Mouse (Mus musculus): ENCODE data around the gene Wnt5a.

The Wnt5a gene

DNA sequence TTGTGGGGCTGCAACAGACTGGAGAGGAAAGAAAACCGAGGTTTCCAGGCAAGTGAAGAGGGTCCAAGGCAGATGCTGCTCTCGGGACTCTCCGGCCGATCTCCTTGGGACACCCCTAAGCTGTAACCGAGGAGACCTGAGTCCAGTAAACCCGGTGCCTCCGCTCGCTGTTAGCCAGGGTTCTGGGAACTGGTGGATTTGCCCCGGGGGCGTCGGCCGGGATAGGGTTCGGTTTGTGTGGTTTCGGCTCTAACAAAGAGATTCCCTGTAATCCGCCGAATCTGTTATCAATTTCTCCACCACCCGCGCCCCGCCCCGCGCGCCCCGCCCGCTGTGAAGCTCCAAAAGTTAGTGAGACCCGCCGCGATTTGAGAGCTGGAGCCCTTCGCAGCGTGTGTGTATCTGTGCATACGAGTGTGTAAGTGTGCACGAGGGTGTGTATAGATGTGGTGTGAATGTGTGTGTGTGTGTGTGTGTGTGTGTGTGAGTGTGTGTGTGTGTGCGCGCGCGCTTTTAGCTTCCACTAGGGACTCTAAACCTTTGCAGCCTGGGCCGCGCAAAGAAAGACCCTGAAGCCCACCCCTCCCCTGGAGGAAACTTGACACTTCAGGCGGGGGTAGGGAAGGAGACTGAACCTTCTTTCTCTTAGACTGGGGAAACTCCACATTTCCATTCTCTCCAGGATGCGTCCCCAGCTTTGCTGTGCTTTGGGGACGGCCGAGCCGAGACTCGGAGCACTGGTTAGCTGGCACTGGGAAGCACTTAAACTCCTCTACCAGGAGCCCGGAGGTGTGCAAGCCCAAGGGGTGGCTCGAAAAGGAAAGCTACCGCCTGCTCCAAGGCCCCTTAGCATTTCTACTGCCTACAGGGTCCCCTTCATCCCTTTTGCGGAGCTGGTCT, 5.1 kb downstream of the Wnt5a start:
- peak; percentile 62 for DNase-seq (ENCODE audit: low spot score)

DNA sequence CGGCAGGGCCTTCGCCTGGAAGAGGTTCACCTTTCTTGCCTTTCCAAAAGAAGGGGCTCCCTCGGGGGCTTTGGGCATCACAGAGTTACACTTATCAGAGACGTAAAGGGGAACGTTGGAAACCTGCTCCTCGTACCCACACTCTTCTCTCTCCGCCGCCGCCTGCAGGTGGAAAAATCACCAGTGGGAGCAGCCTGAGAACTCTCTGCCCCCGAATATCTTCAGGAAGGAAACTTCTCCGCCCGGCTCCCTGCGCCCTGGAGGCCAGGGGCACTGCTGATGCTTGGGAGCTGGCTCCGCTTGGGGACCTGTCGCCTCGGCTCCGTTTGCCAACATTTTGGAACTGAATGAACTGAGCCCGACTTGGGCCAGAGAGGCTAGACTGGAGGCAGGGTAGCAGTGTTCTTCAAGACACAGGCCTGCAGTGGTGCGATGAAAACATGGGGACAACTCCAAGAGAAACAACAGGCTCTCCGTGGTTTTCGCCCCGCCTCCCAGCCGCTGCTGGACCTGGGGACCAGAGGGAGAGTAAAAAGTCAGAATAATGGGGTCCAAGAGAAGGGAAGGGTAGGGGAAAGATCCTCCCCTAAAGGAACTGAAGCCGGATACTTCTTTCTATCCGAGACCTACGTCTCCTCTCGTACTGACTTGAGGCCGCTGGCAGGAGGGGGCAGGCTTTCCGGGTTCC, 5.9 kb downstream of the Wnt5a start:
- peak; percentile 66 for DNase-seq (ENCODE audit: low spot score)

DNA sequence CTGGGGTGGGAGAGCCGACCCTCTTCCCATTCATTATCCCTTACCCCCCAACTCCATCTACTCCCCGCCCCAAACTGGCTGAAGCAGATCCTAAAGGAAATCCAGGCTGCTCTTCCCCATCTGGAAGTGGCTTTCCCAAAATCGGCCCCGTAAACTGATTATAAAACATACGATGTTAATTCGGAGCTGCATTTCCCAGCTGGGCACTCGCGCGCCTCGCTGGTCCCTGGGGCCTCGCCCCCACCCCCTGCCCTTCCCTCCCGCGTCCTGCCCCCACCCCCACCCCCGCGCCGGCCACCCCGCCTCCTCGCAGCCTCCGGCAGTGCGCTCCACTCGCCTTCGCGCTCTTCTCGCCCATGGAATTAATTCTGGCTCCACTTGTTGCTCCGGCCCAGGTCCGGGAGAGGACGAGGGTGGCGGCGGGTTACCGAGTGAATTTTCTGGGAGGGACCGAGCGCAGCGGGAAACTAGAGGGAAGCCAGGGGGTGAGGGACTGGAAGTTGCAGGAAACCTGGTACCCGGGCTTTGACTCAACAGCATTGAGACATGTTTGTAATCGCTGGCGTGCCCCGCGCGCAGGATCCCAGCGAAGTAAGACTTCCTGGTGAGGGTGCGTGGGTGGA, 6.6 kb downstream of the Wnt5a start:
- peak; percentile 54 for DNase-seq (ENCODE audit: low spot score)

DNA sequence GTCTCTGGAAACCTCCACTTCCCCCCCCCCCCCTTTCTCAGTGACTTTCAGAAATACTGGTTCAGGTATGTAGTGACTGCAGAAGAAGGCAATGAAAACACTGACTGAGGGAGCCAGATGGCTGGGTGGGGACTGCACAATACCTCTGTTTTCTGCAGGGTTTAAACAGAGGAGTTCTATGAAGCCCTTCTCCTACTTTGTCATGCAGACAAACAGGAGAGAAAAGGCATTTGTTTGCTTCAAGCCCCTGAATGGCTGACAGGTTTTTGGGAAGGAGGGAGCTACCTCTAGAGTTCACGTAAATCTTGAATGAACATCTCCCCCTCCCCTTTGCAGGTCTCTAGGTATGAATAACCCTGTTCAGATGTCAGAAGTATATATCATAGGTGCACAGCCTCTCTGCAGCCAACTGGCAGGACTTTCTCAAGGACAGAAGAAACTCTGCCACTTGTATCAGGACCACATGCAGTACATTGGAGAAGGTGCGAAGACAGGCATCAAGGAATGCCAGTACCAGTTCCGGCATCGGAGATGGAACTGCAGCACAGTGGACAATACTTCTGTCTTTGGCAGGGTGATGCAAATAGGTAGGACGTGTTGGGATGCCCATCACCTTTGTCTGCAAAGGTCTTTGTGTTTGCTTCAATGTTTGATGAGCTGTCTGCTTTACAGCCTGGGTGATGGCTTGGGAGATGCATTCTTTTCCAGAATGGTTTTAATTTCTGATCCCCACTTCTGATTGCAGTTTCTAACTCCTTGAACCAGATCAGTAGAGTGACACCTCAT, 8.4 kb downstream of the Wnt5a start:
- no peak for DNase-seq (ENCODE audit: low spot score)

DNA sequence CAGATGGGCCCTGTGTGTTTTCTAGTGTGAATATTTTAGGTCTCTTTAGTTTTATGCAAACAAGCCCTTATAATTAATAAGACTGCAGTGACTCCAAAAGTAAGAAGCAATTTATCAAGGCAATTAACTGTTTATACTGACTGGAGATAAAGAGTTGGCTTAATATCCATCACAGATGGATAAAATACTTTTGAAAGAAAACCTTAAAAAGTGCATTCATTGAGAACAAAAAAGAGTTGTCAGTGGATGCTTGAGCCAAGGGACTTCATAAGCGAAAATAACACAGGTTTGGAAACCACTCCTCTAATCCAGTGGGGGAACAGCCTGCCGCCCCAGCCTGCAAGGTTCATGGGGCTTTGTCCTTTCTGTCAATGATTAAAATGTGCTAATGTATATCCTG, 9.6 kb downstream of the Wnt5a start:
- DNase-seq (ENCODE audit: low spot score) = no peak

DNA sequence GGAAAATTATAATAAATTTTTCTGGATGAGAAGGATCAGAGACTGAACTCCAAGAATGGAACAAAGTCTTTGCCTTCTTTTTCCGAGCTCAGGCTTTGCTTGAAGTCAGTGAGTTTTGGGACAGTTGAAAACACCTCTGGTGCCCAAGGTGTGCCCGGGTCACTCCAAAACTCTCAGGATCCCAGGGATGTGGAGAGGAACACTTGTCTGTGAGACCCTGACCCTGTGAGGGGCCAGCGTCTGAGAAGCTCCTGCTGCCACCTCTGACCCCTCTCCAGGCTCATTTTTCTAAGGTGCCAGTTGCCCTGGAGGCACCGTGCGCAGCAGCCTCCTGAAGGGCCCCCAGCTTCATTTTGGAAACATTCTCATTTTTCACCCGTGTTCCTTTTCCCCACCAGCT, 10.8 kb downstream of the Wnt5a start:
- DNase-seq (ENCODE audit: low spot score) = peak; percentile 32

DNA sequence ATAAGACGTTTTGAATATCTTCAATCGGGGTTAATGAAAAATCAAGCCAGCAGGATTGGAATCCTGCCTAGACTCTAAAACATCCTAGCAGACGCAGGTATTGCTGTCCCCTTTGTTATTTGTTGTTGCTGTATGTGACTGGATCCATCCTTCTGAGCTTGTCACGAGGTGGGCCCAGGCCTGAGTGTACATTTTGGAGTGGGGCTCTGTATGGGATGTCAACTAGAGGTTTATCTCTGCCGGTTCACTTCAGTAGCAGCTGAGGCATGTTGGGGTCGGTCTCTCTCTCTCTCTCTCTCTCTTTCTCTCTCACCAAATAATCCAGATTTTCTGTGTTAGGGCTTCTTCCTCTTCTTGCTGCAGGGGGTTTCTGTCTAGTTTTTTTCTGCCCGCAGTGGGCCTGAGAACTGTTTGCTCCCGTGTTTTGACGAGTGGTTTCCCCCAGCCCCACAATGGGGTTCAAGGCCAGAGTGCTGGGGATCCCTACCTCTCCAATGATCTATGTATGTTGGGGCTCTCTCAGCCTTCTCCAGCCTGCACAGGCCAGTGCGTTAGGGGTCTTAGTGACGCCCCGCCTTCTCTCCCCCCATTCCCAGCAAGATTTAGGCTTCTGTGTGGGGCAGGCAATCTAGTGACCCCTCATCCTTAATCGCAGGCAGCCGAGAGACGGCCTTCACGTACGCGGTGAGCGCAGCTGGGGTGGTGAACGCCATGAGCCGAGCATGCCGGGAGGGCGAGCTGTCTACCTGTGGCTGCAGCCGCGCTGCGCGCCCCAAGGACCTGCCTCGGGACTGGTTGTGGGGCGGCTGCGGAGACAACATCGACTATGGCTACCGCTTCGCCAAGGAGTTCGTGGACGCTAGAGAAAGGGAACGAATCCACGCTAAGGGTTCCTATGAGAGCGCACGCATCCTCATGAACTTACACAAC, 13.3 kb downstream of the Wnt5a start:
- no peak for DNase-seq (ENCODE audit: low spot score)

DNA sequence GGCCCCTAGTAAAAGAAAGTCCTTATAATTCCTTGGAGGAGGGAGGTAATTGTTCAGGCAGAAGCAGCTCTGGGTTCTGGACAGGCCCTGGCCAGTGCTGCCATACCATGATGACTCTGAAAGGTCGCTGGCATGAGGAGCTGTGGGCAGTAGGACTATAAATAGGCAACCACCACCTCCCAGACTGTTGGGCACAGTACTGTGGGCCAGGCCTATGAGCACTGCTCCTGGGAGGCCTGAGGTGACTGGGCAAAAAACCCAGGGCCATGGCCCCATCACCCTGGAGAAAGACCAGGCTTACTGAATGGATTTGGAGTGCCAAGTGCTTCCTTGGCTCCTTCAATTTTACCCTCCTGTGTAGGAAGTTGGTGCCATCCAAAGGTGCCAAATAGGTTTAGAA, 16.6 kb downstream of the Wnt5a start:
- no peak for DNase-seq (ENCODE audit: low spot score)

DNA sequence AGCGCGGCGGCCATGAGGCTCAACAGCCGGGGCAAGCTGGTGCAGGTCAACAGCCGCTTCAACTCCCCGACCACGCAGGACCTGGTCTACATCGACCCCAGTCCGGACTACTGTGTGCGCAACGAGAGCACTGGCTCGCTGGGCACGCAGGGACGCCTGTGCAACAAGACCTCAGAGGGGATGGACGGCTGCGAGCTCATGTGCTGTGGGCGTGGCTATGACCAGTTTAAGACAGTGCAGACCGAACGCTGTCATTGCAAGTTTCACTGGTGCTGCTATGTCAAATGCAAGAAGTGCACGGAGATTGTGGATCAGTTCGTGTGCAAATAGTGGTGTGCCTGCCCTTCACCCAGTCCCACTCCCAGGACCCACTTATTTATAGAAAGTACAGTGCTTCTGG, 18.1 kb downstream of the Wnt5a start:
- peak; percentile 49 for DNase-seq (ENCODE audit: low spot score)

DNA sequence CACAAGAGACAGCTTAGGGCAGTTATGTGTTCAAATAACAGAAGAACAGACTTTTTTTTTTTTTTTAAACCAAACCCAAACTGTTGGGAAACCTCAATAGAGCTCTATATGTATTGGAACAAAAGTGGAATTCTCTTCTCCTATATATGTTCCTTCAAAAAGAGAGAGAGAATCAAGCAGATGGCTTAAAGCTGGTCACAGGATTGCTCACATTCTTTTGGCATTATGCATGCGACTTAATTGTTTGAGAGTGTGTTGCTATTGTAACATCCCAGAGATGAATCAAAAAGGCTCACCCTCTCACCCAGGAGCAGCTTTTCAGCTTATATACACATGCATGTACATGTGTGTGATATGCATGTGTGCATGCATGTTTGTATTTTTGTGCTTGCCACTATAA, 21.0 kb downstream of the Wnt5a start:
- no peak for DNase-seq (ENCODE audit: low spot score)

DNA sequence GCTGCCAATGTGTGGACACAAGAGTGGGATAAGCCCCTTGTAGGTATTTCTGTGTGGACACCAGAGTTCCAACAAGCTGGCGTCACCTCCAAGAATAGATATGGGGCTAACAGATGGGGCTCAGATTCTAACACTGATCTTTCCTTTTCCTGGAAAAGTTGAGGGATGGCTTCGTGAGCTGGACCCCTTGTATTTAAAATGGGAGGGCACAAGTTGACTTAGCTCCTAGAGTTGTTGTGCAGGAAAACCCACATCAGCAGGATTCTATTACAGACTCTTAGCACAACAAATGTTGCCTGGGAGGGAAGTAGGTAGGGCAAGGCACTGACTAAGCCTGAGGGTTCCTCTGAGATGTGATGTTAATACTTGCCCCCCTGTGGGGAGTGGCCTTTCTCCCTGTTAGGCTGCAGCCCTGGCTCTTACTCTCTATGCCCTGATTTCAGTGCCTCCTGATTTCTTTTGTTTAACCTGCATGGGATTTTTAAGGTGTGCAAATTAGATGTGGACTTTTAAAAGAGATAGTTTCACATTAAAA, 23.7 kb downstream of the Wnt5a start:
- no peak for DNase-seq (ENCODE audit: low spot score)

DNA sequence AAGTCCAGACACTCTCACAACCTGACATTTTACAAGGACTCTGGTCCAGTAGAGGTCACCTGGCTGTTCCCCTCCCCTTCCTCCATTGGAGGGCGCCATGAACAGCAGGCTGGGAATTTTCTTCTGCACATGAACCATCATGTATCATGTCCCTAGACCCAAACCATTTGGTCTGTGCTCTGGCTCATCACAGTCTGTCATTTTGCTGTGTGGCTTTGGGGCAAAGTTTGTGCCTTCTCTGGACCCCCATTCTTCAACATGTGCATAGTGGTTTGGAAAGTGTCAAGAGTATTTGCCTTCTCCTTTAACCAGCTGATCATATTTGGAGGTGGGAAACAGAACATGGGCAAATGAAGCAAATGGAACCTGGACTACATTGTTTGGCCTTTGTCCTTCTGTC, 27.0 kb downstream of the Wnt5a start:
- no peak for DNase-seq (ENCODE audit: low spot score)

DNA sequence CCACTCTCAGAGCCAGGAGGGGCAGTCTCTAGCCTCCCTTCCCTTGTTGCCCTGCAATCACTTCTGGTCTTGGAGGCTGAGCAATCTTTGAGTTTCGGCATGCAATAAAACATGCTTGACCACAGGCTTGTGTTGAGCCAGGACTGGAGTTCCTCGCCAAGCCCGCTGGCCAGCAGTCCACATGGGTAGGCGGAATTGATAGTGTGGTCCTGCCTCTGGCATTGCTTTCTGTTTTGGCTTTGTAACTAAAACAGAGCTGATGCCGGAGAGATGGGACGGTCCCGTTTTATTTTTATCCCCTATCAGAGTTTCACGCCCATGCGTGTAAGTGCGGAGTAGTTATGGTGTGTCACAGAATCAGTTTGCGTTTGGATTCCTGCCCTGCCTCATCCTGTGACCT, 28.4 kb downstream of the Wnt5a start:
- DNase-seq (ENCODE audit: low spot score) = no peak

DNA sequence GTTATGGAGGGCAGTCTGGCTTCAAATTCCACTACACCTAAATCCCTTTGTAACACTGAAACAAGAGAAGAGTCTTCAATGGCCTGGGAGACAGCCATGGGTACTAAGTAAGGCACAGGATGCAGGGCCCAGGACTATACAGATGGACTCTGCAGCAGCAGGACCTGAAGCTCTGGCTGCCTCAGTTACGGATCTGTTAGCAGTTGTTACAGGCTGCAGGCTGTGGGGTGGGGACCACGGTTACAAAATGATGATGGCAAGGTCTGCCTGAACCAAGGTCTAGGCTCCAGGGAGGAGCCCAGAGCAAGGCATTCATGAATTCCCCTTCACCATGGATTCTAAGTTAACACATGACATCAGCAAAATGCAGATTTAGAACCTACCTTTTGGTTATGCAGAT, 29.3 kb downstream of the Wnt5a start:
- DNase-seq (ENCODE audit: low spot score) = no peak

DNA sequence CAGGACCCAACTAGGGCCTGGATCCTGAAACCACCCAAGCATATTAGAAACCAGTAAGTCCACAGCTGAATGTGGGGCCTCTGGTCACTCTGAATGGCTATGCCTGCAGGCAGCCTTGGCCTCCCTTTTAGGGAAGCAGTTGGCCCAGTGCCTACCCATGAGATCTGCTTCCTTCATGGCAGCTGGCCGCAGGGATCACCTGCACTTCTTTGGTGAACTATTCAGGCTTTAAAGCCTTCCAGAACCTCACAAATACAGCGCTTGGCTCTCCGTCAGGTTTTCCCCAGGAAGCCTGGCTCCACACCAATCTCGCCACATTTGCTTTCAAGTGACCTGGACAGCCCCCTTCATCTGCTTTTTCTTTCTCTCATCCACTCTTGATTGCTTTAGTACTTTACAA, 31.3 kb downstream of the Wnt5a start:
- no peak for DNase-seq (ENCODE audit: low spot score)

DNA sequence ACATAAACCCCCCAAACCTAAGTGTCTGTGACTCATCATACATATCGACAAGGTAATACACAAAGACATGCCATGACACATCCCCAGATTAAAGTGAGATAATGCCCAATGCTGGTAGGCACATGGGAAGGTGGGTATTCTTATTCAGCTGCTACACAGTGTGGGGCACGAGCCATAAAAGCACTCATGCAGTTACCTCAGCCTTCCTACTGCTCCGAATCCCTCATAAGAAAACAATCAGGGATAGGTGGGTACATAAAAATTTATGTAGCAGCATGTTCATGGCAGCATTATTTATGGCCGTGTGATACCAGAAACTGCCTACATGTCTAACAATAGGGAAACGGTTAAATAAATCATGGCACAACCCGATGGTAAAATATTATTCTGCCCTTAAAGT, 35.0 kb downstream of the Wnt5a start:
- DNase-seq (ENCODE audit: low spot score) = no peak

DNA sequence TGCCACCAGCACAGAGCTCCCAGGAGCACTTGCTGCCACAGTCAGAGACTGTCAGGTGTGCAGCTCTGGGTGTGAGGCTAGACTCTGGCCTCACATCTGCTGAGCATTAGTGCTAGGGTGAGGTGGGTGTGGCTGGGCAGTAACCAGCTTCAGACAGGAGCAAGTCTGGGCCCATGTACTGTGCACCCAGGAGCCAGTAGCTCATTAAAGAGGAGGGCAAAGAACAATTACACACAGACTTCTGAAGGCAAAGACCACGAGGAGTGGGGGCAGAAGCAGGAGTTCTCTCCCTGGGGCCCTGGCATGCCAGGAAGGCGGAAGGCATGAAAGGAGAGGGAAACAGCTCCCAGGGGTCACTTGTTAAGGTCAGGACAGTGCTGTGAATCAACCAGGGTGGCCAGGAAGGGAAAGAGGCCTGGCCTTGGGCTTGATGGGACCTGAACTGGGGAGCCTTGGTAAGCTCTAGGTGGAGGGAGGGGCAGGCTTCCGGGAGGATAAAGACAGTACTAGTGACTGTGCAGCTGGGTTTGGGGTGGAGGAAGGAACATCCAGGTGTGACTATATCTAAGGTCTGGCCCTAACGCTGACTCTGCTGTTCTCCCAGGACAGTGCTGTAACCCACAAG, 37.7 kb downstream of the Wnt5a start:
- no peak for DNase-seq (ENCODE audit: low spot score)

DNA sequence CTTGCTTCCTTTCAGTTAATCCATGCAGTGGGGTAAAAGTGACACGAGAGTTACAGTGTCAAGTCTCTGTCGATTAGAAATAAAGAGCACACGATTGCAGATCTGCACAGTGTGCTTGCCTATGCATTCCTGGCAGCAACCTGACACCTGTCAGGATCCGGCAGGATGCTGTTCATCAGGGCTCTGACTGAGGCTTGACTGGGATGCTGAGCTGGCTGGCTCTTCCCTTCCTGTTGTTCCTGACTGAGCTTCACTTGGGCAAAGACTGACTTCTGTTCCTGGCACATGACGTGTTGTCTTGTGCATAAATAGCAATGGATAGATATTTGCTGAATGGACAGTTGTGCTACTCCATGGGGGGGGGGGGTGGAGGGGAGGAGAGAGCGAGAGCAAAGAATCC, 57.3 kb downstream of the Wnt5a start:
- DNase-seq (ENCODE audit: low spot score) = no peak

Measured in testis, postnatal 10 days (tissue).